Mouse (Mus musculus) lung, embryonic 16.5 days (tissue): ENCODE data around the gene Il15ra. TPM values are rescaled to one million over a fixed set of nuclear protein-coding genes. Genes with fewer than 3 reads are reported as not detected.

Source experiments
- ATAC-seq: fragments of 200-750 bp; cut with Nextera tagmentation; 2 replicates; pipeline ENCODE4 v1.8.0; 2017; ENCODE audit warnings: low read depth, mild to moderate bottlenecking, moderate library complexity
- H3K27ac ChIP-seq: fragments of 300-500 bp; sonication (generic); 2 replicates; pipeline ENCODE4 v1.5.1; 2014; ENCODE audit warnings: mild to moderate bottlenecking, control low read depth, low read length
- H3K27me3 ChIP-seq: fragments of 300-500 bp; sonication (generic); 2 replicates; pipeline ENCODE4 v1.6.1; 2014; ENCODE audit warnings: low read depth, low read length, mixed read lengths; ENCODE audit not compliant: control insufficient read depth, insufficient read depth
- H3K36me3 ChIP-seq: fragments of 300-500 bp; sonication (generic); 2 replicates; pipeline ENCODE4 v1.6.1; 2014; ENCODE audit warnings: low read length; ENCODE audit not compliant: control insufficient read depth, insufficient read depth
- H3K4me1 ChIP-seq: fragments of 300-500 bp; sonication (generic); replicated peaks from 2 replicates; pipeline ENCODE4 v1.6.1; 2014; ENCODE audit warnings: low read length, mixed read lengths; ENCODE audit not compliant: control insufficient read depth, insufficient read depth
- H3K4me2 ChIP-seq: fragments of 300-500 bp; sonication (generic); 2 replicates; pipeline ENCODE4 v1.6.1; 2014; ENCODE audit warnings: low read depth, low read length, control low read depth
- H3K4me3 ChIP-seq: fragments of 300-500 bp; sonication (generic); 2 replicates; pipeline ENCODE4 v1.5.1; 2014; ENCODE audit warnings: mild to moderate bottlenecking, low read length, control low read depth
- H3K9ac ChIP-seq: fragments of 300-500 bp; sonication (generic); 2 replicates; pipeline ENCODE4 v1.6.1; 2014; ENCODE audit warnings: low read length, control low read depth
- H3K9me3 ChIP-seq: fragments of 300-500 bp; sonication (generic); 2 replicates; pipeline ENCODE4 v1.6.1; 2016; ENCODE audit warnings: low read length; ENCODE audit not compliant: control insufficient read depth
- WGBS: fragments of 180-500 bp; shearing (Covaris S2); extraction: QIAGEN DNeasy Blood & Tissue Kit; methylation state at CpG from one replicate; pipeline ENCODE4 v1.1.7; 2014; 5-methylcytosine and 5-hydroxymethylcytosine counted together
- polyA plus RNA-seq: library from polyadenylated mRNA; unstranded; fragments of >200 nt; fragmentation: Nextera tagmentation; extraction: Ambion mirVana; gene quantifications from 2 replicates; pipeline ENCODE4 v1.2.1, GENCODE M21; 2015

The Il15ra gene
- polyA plus RNA-seq = 3.8 and 5.4 TPM in 2 replicates

DNA sequence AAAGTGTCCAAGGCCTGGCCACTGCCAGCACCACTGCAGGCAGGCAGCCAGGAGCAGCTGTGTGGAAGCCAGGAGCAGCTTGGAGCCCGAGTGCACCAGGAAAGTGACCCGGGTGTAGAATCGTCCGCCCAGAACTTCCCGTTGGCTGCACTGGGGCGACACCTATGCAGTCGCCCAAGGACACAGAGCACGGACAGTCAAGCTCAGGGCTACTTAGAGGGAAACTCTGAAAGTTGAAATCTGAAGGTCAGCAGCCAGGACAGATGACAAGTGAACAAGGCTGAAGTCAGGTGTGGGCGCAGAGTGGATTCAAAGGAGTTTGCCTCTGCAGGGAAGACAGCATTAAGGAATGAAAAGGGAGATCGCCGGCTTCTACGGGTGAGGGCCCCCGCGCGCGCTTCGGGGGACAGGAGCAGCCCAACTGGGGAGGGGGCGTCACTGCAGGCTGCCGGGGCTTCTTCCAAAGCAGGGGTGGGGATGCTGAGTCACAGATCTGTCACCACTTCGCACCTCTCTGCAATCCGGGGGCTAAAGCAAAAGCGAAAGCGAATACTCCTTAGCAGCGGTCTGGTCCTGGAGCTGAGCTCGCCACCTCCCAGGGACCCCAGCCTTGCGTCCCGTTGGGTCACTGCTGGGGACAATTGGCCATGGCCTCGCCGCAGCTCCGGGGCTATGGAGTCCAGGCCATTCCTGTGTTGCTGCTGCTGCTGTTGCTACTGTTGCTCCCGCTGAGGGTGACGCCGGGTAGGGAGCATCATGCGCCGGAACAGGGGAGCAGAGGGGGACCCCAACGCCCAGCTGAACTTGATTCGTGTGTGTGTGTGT lies at the start of gene Il15ra:
Gene Il15ra, plus strand, starts transcription at position 90 of the 825 bp plus-strand sequence.
- Histone ChIP-seq H3K4me2 (peak within 1 kb of the TSS; percentile 92), H3K9ac (peak within 1 kb of the TSS; percentile 69), H3K9me3 (no peaks in the 10 kb centered on the region), H3K4me3 (peak within 1 kb of the TSS; percentile 70), H3K4me1 (peaks cover 7% of the 10 kb centered on the region; the same call in 1 of the 2 replicates), H3K27ac (peak within 1 kb of the TSS; percentile 14; the same call in 1 of the 2 replicates), H3K36me3 (no peaks in the 10 kb centered on the region), H3K27me3 (no peaks in the 10 kb centered on the region)
- WGBS = under 1% methylated on average over 37 of the region's 37 CpGs
- peak; percentile 82 for ATAC-seq

DNA sequence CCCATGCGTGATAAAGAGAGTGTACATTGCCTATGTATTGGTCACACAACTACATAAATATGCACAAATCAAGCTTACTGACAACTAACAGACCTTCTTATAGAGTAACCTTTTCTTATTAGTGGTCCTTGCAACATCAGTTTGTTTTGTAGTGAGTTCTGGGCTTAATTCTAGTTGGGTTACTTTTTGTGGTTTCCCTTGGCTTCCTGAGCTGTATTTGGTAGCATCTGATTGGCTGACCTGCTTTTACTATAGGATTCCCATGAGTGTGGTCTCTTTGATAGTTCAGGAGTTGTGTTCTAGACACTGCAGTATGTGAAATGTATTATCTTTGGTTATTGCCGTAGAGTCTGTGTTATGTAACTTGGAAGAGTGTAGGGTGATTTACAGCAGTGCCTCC lies 47.5 kb upstream of the Il15ra start:
- no peaks in the 10 kb centered on the region for H3K36me3 ChIP-seq
- H3K9ac ChIP-seq = no peak overlapping the region
- no peak for ATAC-seq
- no peak overlapping the region for H3K4me3 ChIP-seq
- H3K4me2 ChIP-seq = no peak overlapping the region
- no peak overlapping the region for H3K27ac ChIP-seq
- H3K27me3 ChIP-seq = no peaks in the 10 kb centered on the region
- H3K9me3 ChIP-seq = no peaks in the 10 kb centered on the region
- 77% methylated on average over 2 of the region's 2 CpGs for WGBS
- H3K4me1 ChIP-seq = no peaks in the 10 kb centered on the region

DNA sequence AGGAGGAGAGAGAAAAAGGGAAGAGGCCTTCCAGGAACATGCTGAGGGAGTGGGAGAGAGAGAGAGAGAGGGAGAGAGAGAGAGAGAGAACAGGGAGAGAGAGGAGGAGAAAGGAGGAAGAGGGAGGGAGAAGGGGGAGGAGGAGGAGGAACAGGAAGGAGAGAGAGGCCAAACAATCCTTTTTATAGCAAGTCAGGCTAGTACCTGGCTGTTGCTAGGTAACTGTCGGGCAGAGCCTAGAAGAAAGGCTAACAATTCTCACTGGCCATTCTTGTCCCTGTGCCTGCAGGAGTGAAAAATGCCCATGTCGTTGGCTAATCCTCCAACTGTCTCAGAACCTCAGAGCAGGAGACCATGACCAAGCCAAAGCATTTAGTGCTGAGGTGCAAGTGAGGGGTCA lies 45.8 kb upstream of the Il15ra start:
- ATAC-seq = no peak
- Histone ChIP-seq H3K9ac (no peak overlapping the region), H3K27ac (no peak overlapping the region), H3K27me3 (no peaks in the 10 kb centered on the region), H3K36me3 (no peaks in the 10 kb centered on the region), H3K9me3 (no peaks in the 10 kb centered on the region), H3K4me1 (no peaks in the 10 kb centered on the region), H3K4me3 (no peak overlapping the region), H3K4me2 (no peak overlapping the region)
- 24% methylated on average over 2 of the region's 2 CpGs for WGBS

- ATAC-seq = no peak
- Histone ChIP-seq H3K27me3 (no peaks in the 10 kb centered on the region), H3K4me1 (no peaks in the 10 kb centered on the region), H3K9ac (no peak overlapping the region), H3K27ac (no peak overlapping the region), H3K36me3 (no peaks in the 10 kb centered on the region), H3K4me3 (no peak overlapping the region), H3K9me3 (no peaks in the 10 kb centered on the region), H3K4me2 (no peak overlapping the region)
- 74% methylated on average over 6 of the region's 6 CpGs for WGBS
These were observed 42.8 kb upstream of the Il15ra start for GRCm38 (mm10) chr2:11662143-11662906.

DNA sequence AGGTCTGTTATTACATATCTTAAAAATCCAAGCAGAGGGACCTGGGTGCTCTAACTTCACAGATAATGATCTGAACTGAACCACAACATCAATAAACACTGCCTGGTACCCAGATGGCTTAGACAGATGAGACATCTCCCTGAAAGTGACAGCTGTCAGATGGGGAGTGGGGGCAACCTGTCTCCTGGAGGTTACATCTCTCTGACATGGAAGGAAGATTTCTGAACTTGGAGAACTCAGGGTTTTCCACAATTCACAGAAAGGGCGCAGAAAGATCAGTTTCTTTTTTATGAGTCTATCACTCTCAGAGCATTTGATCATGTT lies 42.2 kb upstream of the Il15ra start:
- no peak overlapping the region for H3K4me2 ChIP-seq
- H3K9ac ChIP-seq = no peak overlapping the region
- no peaks in the 10 kb centered on the region for H3K27me3 ChIP-seq
- no peak overlapping the region for H3K4me3 ChIP-seq
- WGBS = 100% methylated on average over 1 of the region's 1 CpGs
- no peak for ATAC-seq
- H3K36me3 ChIP-seq = no peaks in the 10 kb centered on the region
- H3K4me1 ChIP-seq = no peaks in the 10 kb centered on the region
- no peaks in the 10 kb centered on the region for H3K9me3 ChIP-seq
- no peak overlapping the region for H3K27ac ChIP-seq

DNA sequence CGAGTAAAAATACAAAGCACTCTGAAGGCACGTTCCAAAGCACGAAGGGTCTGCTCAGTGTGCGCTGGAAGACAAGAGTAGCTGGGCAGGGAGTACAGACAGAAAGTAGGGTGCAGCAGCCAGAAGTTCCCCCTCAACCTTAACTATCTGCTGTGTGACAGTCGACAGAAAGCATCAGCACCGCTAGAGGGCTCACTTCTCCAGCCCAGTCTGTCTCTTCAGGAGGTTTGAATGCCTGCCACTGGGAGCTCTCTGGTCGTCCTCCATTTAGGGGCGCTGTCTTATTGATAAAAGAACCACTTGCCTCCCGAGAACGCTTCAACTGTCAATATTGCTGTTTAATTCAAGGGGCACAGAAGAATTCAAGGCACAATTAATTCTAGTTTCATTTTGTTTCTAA lies 41.1 kb upstream of the Il15ra start:
- 3% methylated on average over 10 of the region's 10 CpGs for WGBS
- ATAC-seq = peak; percentile 84
- Histone ChIP-seq H3K27me3 (no peaks in the 10 kb centered on the region), H3K36me3 (no peaks in the 10 kb centered on the region), H3K9ac (no peak overlapping the region), H3K4me2 (peak overlapping the region; percentile 47), H3K4me1 (no peaks in the 10 kb centered on the region), H3K9me3 (no peaks in the 10 kb centered on the region), H3K4me3 (peak overlapping the region; percentile 24), H3K27ac (no peak overlapping the region)

DNA sequence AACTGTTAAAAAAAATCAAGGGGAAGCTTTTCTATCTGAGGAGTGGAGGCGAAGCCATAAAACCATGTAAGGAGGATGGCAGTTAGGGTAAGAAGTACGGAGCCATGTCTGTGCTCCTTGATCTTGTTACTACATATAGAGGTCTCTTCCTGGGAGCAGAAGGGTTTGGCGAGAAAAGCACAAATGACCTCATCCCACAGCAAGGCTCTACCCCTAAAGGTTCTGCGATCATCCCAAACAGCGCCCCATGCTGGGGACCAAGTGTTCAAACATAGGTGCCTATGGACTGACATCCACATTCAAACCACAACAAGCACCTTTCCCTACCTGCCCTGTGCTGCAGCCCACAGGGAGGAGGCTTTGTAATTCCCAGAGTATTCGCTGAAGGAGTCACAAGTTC lies 40.7 kb upstream of the Il15ra start:
- Histone ChIP-seq H3K9me3 (no peaks in the 10 kb centered on the region), H3K4me2 (peak overlapping the region; percentile 47), H3K36me3 (no peaks in the 10 kb centered on the region), H3K27ac (no peak overlapping the region), H3K9ac (no peak overlapping the region), H3K27me3 (no peaks in the 10 kb centered on the region), H3K4me3 (peak overlapping the region; percentile 24), H3K4me1 (no peaks in the 10 kb centered on the region)
- no peak for ATAC-seq
- 48% methylated on average over 6 of the region's 6 CpGs for WGBS

DNA sequence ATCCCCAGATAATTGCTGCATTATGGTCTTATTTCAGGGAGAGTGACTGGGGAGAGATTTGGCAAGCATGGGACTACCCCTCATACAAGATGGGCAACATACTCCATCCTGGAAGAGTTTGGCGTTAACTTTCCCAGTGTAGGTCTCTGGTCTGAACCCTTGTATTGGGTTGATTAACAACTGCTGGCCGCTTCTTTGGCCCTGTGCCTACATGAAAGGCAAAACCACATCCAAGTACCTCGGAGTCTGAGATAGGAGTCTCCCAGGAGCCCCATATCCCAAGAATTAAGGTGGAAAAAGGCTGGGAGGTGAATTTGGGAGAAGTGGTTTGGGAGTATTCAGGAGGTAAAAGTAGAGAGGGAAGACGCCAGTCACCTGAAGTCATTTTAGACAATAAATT lies 40.3 kb upstream of the Il15ra start:
- WGBS = 78% methylated on average over 4 of the region's 4 CpGs
- no peaks in the 10 kb centered on the region for H3K27me3 ChIP-seq
- H3K27ac ChIP-seq = no peak overlapping the region
- H3K4me1 ChIP-seq = no peaks in the 10 kb centered on the region
- no peak overlapping the region for H3K4me3 ChIP-seq
- no peak overlapping the region for H3K9ac ChIP-seq
- no peak for ATAC-seq
- H3K9me3 ChIP-seq = no peaks in the 10 kb centered on the region
- H3K36me3 ChIP-seq = no peaks in the 10 kb centered on the region
- H3K4me2 ChIP-seq = no peak overlapping the region

- H3K4me3 ChIP-seq = no peak overlapping the region
- WGBS = 89% methylated on average over 3 of the region's 3 CpGs
- H3K4me1 ChIP-seq = no peaks in the 10 kb centered on the region
- no peak overlapping the region for H3K27ac ChIP-seq
- no peak for ATAC-seq
- H3K27me3 ChIP-seq = no peaks in the 10 kb centered on the region
- no peaks in the 10 kb centered on the region for H3K36me3 ChIP-seq
- no peak overlapping the region for H3K9ac ChIP-seq
- no peak overlapping the region for H3K4me2 ChIP-seq
- H3K9me3 ChIP-seq = no peaks in the 10 kb centered on the region
These were observed 39.8 kb upstream of the Il15ra start for GRCm38 (mm10) chr2:11665326-11665725.
